Mouse (Mus musculus) embryonic stem cell, embryonic (primary cell): ENCODE data around the gene AB124611.

ENCODE experiments used
- CTCF ChIA-PET, 4 experiments: fragments of 300-600 bp in 2 of 4; fragments of 350-600 bp in 2 of 4; sonication (Branson Sonifier 250); formaldehyde crosslinking; loops; one replicate each; lab custom pipeline; 2022; ENCODE audit warnings: inconsistent platforms in 2 of 4; lab: Charles Lee
- POLR2A ChIA-PET, 4 experiments: fragments of 300-600 bp in 2 of 4; fragments of 350-600 bp in 2 of 4; sonication (Branson Sonifier 250); formaldehyde crosslinking; loops; one replicate each; lab custom pipeline; 2022; ENCODE audit warnings: antibody characterized with exemption in 4 of 4, inconsistent platforms in 1 of 4; lab: Charles Lee

The AB124611 gene

GRCm38 (mm10) chr9:21525937-21526633 is at the start of gene AB124611:
TSS of gene AB124611 (plus strand) at chr9:21526176.
- ChIA-PET POLR2A (interaction anchor here in 2 of 4 experiments (0.7 to 2.1 kb wide), 7 partner anchors 14 to 152 kb away, joined by 3 to 7 read pairs (median 4); partner anchors contain the start of genes Tmed1 (in 2 of the 2) and Carm1 (in 1 of the 2)), CTCF (interaction anchor here in 2 of 4 experiments (1.1 to 1.9 kb wide), 3 partner anchors 9 to 38 kb away, joined by 3 to 7 read pairs (median 5); no protein-coding TSS in a partner anchor)

GRCm38 (mm10) chr9:21477707-21478106 is 48.3 kb upstream of the AB124611 start:
- ChIA-PET POLR2A (interaction anchor here in 3 of 4 experiments (1.1 to 4.3 kb wide), 3 partner anchors 32 to 600 kb away, joined by 3 to 17 read pairs (median 3); partner anchors contain the start of gene Tmed1 (in 1 of the 3)), CTCF (interaction anchor here in 2 of 4 experiments (0.6 to 1.4 kb wide), 2 partner anchors 76 to 125 kb away, joined by 3 read pairs; no protein-coding TSS in a partner anchor)

- ChIA-PET POLR2A (interaction anchor here in 2 of 4 experiments (0.8 to 1.5 kb wide), 5 partner anchors 8 to 235 kb away, joined by 3 to 5 read pairs (median 3); partner anchors contain the start of gene Tmed1 (in 1 of the 2)), CTCF (interaction anchor here in 1 of 4 experiments (0.7 kb wide), 1 partner anchor 8 kb away, joined by 3 read pairs; no protein-coding TSS in a partner anchor)
Observed at GRCm38 (mm10) chr9:21484065-21484464, 41.9 kb upstream of the AB124611 start.

GRCm38 (mm10) chr9:21488246-21488645 is 37.7 kb upstream of the AB124611 start:
- ChIA-PET CTCF (interaction anchor here (0.5 to 1.1 kb wide), 17 partner anchors 8 to 457 kb away, joined by 3 to 8 read pairs (median 3); partner anchors contain the start of genes Ap1m2 (in 1 of the 4), Slc44a2 (in 1 of the 4) and Tmed1 (in 1 of the 4)), POLR2A (interaction anchor here in 3 of 4 experiments (0.8 to 3.1 kb wide), 6 partner anchors 9 to 22 kb away, joined by 3 to 16 read pairs (median 6); partner anchors contain the start of gene Tmed1 (in 2 of the 3))

GRCm38 (mm10) chr9:21490696-21491095 is 35.3 kb upstream of the AB124611 start:
- ChIA-PET POLR2A (interaction anchor here (0.5 to 10.2 kb wide), 18 partner anchors 10 to 511 kb away, joined by 3 to 90 read pairs (median 3); partner anchors contain the start of genes Tmed1 (in 3 of the 4), Carm1 (in 1 of the 4) and Ldlr (in 1 of the 4)), CTCF (interaction anchor here in 3 of 4 experiments (0.6 to 1.0 kb wide), 11 partner anchors 10 to 183 kb away, joined by 3 to 15 read pairs (median 4); no protein-coding TSS in a partner anchor)

- POLR2A ChIA-PET, result interaction anchor here in 3 of 4 experiments (0.7 to 10.2 kb wide), 15 partner anchors 10 to 109 kb away, joined by 3 to 90 read pairs (median 4); partner anchors contain the start of gene Tmed1 (in 3 of the 3)
- CTCF ChIA-PET, result interaction anchor here in 2 of 4 experiments (0.8 to 1.4 kb wide), 3 partner anchors 16 to 273 kb away, joined by 3 to 4 read pairs (median 3); partner anchors contain the start of genes Carm1 (in 1 of the 2) and Tmed1 (in 1 of the 2)
Observed at GRCm38 (mm10) chr9:21493907-21494306, 32.1 kb upstream of the AB124611 start.

- CTCF ChIA-PET, result interaction anchor here in 1 of 4 experiments (0.8 to 1.1 kb wide), 2 partner anchors 52 to 274 kb away, joined by 3 read pairs; partner anchors contain the start of gene Carm1
- POLR2A ChIA-PET, result interaction anchor here in 3 of 4 experiments (0.5 to 10.2 kb wide), 11 partner anchors 12 to 109 kb away, joined by 3 to 90 read pairs (median 4); partner anchors contain the start of gene Tmed1 (in 3 of the 3)
Observed at GRCm38 (mm10) chr9:21494726-21495125, 31.2 kb upstream of the AB124611 start.

GRCm38 (mm10) chr9:21496308-21497049 is 29.5 kb upstream of the AB124611 start:
- POLR2A ChIA-PET, result interaction anchor here (0.7 to 10.2 kb wide), 22 partner anchors 9 to 273 kb away, joined by 3 to 90 read pairs (median 4); partner anchors contain the start of genes Tmed1 (in 3 of the 4) and Qtrt1 (in 1 of the 4)
- CTCF ChIA-PET, result interaction anchor here (0.6 to 1.3 kb wide), 4 partner anchors 8 to 308 kb away, joined by 3 to 8 read pairs (median 4); no protein-coding TSS in a partner anchor

- CTCF ChIA-PET, result interaction anchor here in 3 of 4 experiments (0.6 to 1.3 kb wide), 4 partner anchors 9 to 307 kb away, joined by 3 to 8 read pairs (median 3); no protein-coding TSS in a partner anchor
- POLR2A ChIA-PET, result interaction anchor here (0.7 to 10.2 kb wide), 21 partner anchors 9 to 273 kb away, joined by 3 to 90 read pairs (median 4); partner anchors contain the start of genes Tmed1 (in 3 of the 4) and Qtrt1 (in 1 of the 4)
Observed at GRCm38 (mm10) chr9:21497050-21497542, 28.9 kb upstream of the AB124611 start.

- ChIA-PET POLR2A (interaction anchor here (1.0 to 10.2 kb wide), 16 partner anchors 9 to 274 kb away, joined by 3 to 90 read pairs (median 4); partner anchors contain the start of genes Tmed1 (in 3 of the 4) and Qtrt1 (in 1 of the 4)), CTCF (interaction anchor here in 3 of 4 experiments (0.7 to 1.3 kb wide), 3 partner anchors 141 to 307 kb away, joined by 3 read pairs; no protein-coding TSS in a partner anchor)
Observed at GRCm38 (mm10) chr9:21497664-21498063, 28.3 kb upstream of the AB124611 start.

GRCm38 (mm10) chr9:21498284-21498902 is 27.6 kb upstream of the AB124611 start:
- CTCF ChIA-PET, result no interaction called here

GRCm38 (mm10) chr9:21503352-21503751 is 22.6 kb upstream of the AB124611 start:
- ChIA-PET POLR2A (interaction anchor here in 1 of 4 experiments (1.0 to 1.3 kb wide), 2 partner anchors 11 to 126 kb away, joined by 3 to 7 read pairs; no protein-coding TSS in a partner anchor), CTCF (no interaction called here)

More at GRCm38 (mm10) chr9:21498284-21498902, 27.6 kb upstream of the AB124611 start:
- POLR2A ChIA-PET, result interaction anchor here in 3 of 4 experiments (0.6 to 10.2 kb wide), 12 partner anchors 8 to 95 kb away, joined by 3 to 90 read pairs (median 4); partner anchors contain the start of gene Tmed1 (in 2 of the 3)

- ChIA-PET POLR2A (interaction anchor here (1.3 to 5.8 kb wide), 9 partner anchors 8 to 41 kb away, joined by 3 to 90 read pairs (median 5); partner anchors contain the start of gene Carm1 (in 1 of the 4)), CTCF (no interaction called here)
Observed at GRCm38 (mm10) chr9:21505767-21506166, 20.2 kb upstream of the AB124611 start.

- ChIA-PET POLR2A (interaction anchor here (0.6 to 5.8 kb wide), 13 partner anchors 7 to 63 kb away, joined by 3 to 90 read pairs (median 5); partner anchors contain the start of gene Carm1 (in 2 of the 4)), CTCF (interaction anchor here in 1 of 4 experiments (0.7 kb wide), 1 partner anchor 20 kb away, joined by 3 read pairs; no protein-coding TSS in a partner anchor)
Observed at GRCm38 (mm10) chr9:21507753-21508430, 18.1 kb upstream of the AB124611 start.

- POLR2A ChIA-PET, result interaction anchor here (0.6 to 5.8 kb wide), 82 partner anchors 10 to 631 kb away, joined by 3 to 90 read pairs (median 5); partner anchors contain the start of genes Carm1 (in 3 of the 4), Cdkn2d (in 2 of the 4), Dnm2 (in 2 of the 4) and Gm38431 (in 2 of the 4)
- CTCF ChIA-PET, result interaction anchor here (0.6 to 2.5 kb wide), 6 partner anchors 15 to 348 kb away, joined by 3 to 21 read pairs (median 4); partner anchors contain the start of gene Carm1 (in 1 of the 4)
Observed at GRCm38 (mm10) chr9:21508871-21509404, 17.0 kb upstream of the AB124611 start.
